Mouse (Mus musculus) erythroblast, embryonic 14.5 days (primary cell): ENCODE results near the gene Corin.

Experiments
- GATA1 ChIP-seq: IDR thresholded peaks from 2 replicates; pipeline ENCODE4 v1.6.1; 2012; ENCODE audit warnings: low read length, inconsistent platforms, mixed read lengths
- TAL1 ChIP-seq: IDR thresholded peaks from 3 replicates; pipeline ENCODE4 v1.6.1; 2012; ENCODE audit warnings: low read length, inconsistent platforms, mixed read lengths

DNA sequence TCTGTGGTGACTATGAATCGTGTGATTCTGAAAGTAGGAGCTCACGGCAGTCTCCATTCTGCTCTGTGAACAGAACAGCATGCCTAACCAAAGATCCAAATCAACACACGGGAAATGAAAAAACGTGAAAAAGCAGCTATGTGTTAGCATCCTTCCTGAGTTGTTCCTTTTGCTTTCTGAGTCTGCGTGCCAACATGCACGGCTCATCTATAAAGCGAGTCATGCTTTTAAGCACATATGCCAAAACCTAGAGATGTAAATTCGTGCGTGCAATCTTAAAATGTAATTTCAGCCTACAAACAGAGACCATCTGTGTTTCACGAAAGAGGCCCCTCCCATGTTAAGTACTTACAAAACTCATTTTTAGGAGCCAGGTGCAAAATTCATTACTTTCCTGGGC lies 171.4 kb downstream of the Corin start:
- TF ChIP-seq TAL1 = no peak
- no peak for TF ChIP-seq GATA1
